Mouse (Mus musculus) kidney, adult 2 months (tissue): ENCODE measurements around the gene Rac1. TPM values are rescaled to one million over a fixed set of nuclear protein-coding genes. Genes with fewer than 3 reads are reported as not detected.

Source experiments
- DNase-seq: peaks from one replicate; pipeline ENCODE4 v3.0.0; 2021
- H3K27ac ChIP-seq: fragments of 200-500 bp; 2 replicates; pipeline ENCODE4 v1.5.1; 2012; ENCODE audit warnings: low read depth, low read length, control low read depth, inconsistent platforms; ENCODE audit not compliant: insufficient read depth
- H3K27me3 ChIP-seq: fragments of 200-500 bp; replicated peaks from 2 replicates; pipeline ENCODE4 v1.6.1; 2012; ENCODE audit warnings: mild to moderate bottlenecking, moderate library complexity, low read length, inconsistent platforms; ENCODE audit not compliant: control insufficient read depth, insufficient read depth
- H3K36me3 ChIP-seq: fragments of 200-500 bp; 2 replicates; pipeline ENCODE4 v1.6.1; 2012; ENCODE audit warnings: mild to moderate bottlenecking, moderate library complexity, low read length, inconsistent platforms; ENCODE audit not compliant: control insufficient read depth, insufficient read depth
- H3K4me1 ChIP-seq: fragments of 200-500 bp; 2 replicates; pipeline ENCODE4 v1.6.1; 2011; ENCODE audit warnings: low read length; ENCODE audit not compliant: control insufficient read depth, insufficient read depth
- H3K4me3 ChIP-seq: fragments of 200-500 bp; 2 replicates; pipeline ENCODE4 v1.5.1; 2011; ENCODE audit warnings: mild to moderate bottlenecking, low read depth, low read length, control low read depth; ENCODE audit not compliant: insufficient read depth
- CTCF ChIP-seq: fragments of 200-500 bp; conservative IDR thresholded peaks from 2 replicates; pipeline ENCODE4 v1.5.1; 2011; ENCODE audit warnings: low read depth, mild to moderate bottlenecking, control low read depth, low read length, moderate library complexity, mixed read lengths; ENCODE audit not compliant: insufficient read depth, insufficient read length
- POLR2A ChIP-seq: fragments of 200-500 bp; IDR thresholded peaks from one replicate; pipeline ENCODE4 v1.6.1; 2011; ENCODE audit warnings: low read depth, low read length, control low read depth
- WGBS: fragments of 180-500 bp; shearing (Covaris S2); methylation state at CpG from one replicate; pipeline ENCODE4 v1.1.7; 2018; 5-methylcytosine and 5-hydroxymethylcytosine counted together
- polyA plus RNA-seq: library from polyadenylated mRNA; depleted of rRNA; stranded (reverse); fragments of >200 nt; gene quantifications from 2 replicates; pipeline ENCODE4 v1.2.3, GENCODE M21; 2012

Rac1 gene
- polyA plus RNA-seq, 1 experiment, result 277 TPM

DNA sequence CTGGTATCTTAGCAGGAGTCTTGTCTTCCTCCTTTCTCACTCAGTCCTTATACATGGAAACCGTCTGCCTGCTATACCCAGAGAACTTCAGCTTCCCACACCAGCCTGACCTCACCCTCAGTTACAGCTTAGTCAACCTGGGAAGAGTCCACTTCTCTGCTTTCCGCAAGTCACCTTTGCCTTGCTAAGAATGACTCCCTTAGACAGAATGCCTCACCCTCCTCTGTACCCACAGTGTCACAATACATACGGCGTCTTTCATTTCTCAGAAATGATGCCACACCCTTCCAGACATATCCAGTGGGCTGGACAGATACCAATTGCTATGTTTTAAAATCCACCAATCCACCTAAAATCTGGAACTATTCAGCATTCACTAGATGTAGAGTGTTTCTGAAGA, 15.5 kb downstream of the Rac1 start:
- TF ChIP-seq POLR2A, result no peak
- TF ChIP-seq CTCF, result no peak
- H3K27ac ChIP-seq, result no peak overlapping the region
- no peak overlapping the region for H3K4me3 ChIP-seq
- DNase-seq, result no peak
- WGBS, result 71% methylated on average over 4 of the region's 4 CpGs
- peaks cover 17% of the 10 kb centered on the region; the same call in 1 of the 2 replicates for H3K4me1 ChIP-seq
- no peaks in the 10 kb centered on the region for H3K27me3 ChIP-seq
- peaks cover 6% of the 10 kb centered on the region; the same call in 1 of the 2 replicates for H3K36me3 ChIP-seq

DNA sequence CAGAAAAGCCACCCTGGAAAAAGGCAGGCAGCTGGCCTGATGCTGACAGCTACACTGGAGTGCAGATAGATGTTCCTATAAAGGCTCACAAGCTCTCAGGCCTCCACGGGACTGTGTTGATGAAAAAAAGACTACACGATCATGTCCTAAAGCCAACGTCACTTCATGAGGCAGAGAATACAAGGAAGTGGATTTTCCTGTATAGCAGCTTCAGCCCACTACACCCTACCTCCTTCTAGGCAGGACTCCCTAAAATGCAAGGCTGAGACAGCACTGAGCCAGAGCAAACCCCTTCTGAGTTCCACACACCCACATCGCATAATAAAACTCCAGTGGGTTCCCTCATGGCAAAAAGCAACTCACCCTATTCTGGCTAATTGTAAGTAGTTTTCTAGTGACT, 16.3 kb downstream of the Rac1 start:
- Histone ChIP-seq H3K4me1 (peaks cover 13% of the 10 kb centered on the region; the same call in 1 of the 2 replicates), H3K4me3 (no peak overlapping the region), H3K27me3 (no peaks in the 10 kb centered on the region), H3K27ac (no peak overlapping the region), H3K36me3 (peaks cover 6% of the 10 kb centered on the region; the same call in 1 of the 2 replicates)
- 49% methylated on average over 4 of the region's 4 CpGs for WGBS
- peak; percentile 38 for DNase-seq
- TF ChIP-seq CTCF (no peak), POLR2A (no peak)

DNA sequence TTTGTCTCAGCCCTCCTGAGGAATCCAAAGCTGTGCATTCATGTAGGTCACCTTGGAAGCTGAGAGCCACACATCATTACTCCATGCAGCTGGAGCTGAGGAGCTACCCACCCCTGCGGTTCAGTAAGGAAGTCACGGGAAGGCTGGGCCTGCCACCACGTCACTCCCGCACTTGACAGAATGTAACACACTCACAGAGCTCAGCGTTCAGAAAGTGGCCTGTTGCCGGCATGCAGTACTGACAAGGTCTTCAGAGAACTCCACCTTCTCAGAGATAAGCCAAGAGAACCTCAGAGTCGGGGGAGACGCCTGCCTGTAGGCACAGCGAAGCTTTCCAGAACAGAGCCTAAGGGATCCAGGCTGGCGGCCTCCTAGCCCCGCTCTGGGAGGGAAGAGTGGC, 18.1 kb downstream of the Rac1 start:
- Histone ChIP-seq H3K36me3 (peaks cover 3% of the 10 kb centered on the region; the same call in 1 of the 2 replicates), H3K27me3 (no peaks in the 10 kb centered on the region), H3K27ac (no peak overlapping the region), H3K4me1 (peaks cover 10% of the 10 kb centered on the region; the same call in 1 of the 2 replicates), H3K4me3 (no peak overlapping the region)
- TF ChIP-seq CTCF (no peak), POLR2A (no peak)
- DNase-seq, result peak; percentile 19
- WGBS, result 45% methylated on average over 11 of the region's 11 CpGs

DNA sequence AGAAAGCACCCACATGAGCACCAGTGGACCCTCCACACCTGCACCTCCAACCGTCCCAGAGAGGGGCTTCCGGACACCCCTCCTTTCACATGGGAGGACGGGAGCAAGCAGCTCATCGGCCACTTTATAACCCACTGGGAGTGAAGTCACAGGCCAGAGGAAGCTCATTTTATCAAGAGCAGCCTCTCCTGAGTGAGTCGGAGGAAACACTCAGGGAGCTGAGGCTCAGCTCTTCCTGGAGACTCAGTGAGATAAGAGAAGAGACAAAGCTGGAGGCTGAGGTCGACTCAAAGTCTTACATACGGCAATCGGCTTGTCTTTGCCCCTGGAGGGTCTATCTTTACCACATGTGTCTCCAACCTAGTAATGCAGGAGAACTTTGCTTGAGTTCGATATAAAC, 18.5 kb downstream of the Rac1 start:
- Histone ChIP-seq H3K4me3 (no peak overlapping the region), H3K36me3 (peaks cover 2% of the 10 kb centered on the region; the same call in 1 of the 2 replicates), H3K27me3 (no peaks in the 10 kb centered on the region), H3K4me1 (peaks cover 10% of the 10 kb centered on the region; the same call in 1 of the 2 replicates), H3K27ac (no peak overlapping the region)
- no peak for DNase-seq
- 65% methylated on average over 9 of the region's 9 CpGs for WGBS
- no peak for TF ChIP-seq CTCF
- no peak for TF ChIP-seq POLR2A

DNA sequence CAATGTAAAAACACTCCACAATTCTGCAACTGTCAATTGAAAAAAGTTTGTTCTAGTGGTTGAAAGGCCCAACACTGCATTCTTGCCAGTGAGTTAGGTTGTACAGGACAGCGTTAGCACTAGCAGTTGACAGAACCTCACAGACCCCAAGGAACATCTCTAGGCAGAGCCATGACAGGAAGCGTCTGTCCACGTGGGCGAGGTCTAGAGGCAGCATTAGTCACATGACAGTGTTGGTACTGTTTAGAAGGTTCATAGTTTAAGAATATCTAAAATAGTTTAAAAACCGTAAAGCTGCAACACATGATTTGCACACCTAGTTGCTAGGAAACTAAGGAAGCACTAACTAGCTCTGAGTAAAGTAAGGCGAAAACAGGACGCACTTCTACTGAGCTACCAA, 22.3 kb downstream of the Rac1 start:
- DNase-seq, result no peak
- Histone ChIP-seq H3K36me3 (no peaks in the 10 kb centered on the region), H3K27ac (no peak overlapping the region), H3K4me1 (peaks cover 7% of the 10 kb centered on the region; the same call in 1 of the 2 replicates), H3K27me3 (no peaks in the 10 kb centered on the region), H3K4me3 (no peak overlapping the region)
- TF ChIP-seq CTCF (no peak), POLR2A (no peak)
- 63% methylated on average over 7 of the region's 7 CpGs for WGBS

DNA sequence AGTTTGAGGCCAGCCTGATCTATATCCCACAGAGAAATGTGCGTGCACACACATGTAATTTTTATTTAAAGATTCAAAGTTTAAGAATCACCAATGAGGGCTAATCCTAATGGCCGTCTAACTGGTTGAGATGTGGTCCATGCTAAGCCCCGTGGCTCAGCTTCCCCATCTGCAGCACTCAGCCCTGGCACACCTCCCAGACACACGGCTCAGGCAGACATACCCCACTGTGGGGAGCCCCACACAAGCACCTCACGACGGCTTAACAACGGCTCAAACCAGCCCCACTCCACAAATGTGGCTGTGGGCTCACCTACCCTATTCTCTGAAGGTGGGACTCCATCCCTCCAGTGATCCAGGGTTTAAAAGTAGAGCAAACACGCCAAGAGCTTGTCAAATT, 22.8 kb downstream of the Rac1 start:
- H3K36me3 ChIP-seq, result no peaks in the 10 kb centered on the region
- H3K4me3 ChIP-seq, result no peak overlapping the region
- peaks cover 7% of the 10 kb centered on the region; the same call in 1 of the 2 replicates for H3K4me1 ChIP-seq
- no peaks in the 10 kb centered on the region for H3K27me3 ChIP-seq
- 85% methylated on average over 8 of the region's 8 CpGs for WGBS
- TF ChIP-seq CTCF (no peak), POLR2A (no peak)
- DNase-seq, result no peak
- no peak overlapping the region for H3K27ac ChIP-seq

DNA sequence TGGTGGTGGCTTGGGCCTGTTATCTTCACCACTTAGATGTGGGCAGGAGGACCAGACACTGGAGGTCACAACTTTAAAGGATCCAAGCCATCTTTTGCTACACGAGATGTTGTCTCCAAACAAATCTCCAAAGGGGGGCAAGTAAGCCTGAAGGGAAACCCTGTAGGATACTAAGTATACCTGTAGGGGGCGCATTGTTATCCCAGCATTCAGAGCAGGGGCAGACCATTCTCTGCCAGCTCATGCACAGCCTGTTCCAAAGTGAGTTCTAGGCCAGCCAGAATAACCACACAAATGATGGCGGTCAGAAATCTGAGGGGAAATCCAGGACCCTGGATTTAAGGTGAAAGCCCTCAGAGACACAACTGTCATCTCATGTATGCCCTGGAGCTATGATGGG, 23.4 kb downstream of the Rac1 start:
- DNase-seq, result peak; percentile 38
- Histone ChIP-seq H3K27me3 (no peaks in the 10 kb centered on the region), H3K4me1 (peaks cover 7% of the 10 kb centered on the region; the same call in 1 of the 2 replicates), H3K4me3 (no peak overlapping the region), H3K36me3 (no peaks in the 10 kb centered on the region), H3K27ac (no peak overlapping the region)
- no peak for TF ChIP-seq POLR2A
- TF ChIP-seq CTCF, result peak; percentile 51
- 72% methylated on average over 3 of the region's 3 CpGs for WGBS
